Mouse (Mus musculus) forebrain, embryonic 14.5 days (tissue): ENCODE data around the gene Gdf15. TPM values are rescaled to one million over a fixed set of nuclear protein-coding genes. Genes with fewer than 3 reads are reported as not detected.

Experiments used
- ATAC-seq: fragments of 200-750 bp; cut with Nextera tagmentation; 2 replicates; pipeline ENCODE4 v1.8.0; 2017; ENCODE audit warnings: mild to moderate bottlenecking, moderate library complexity
- DNase-seq: peaks from one replicate; pipeline ENCODE4 v3.0.0-alpha.2; 2015; ENCODE audit warnings: low spot score
- H3K27ac ChIP-seq: fragments of 300-500 bp; sonication (generic); 2 replicates; pipeline ENCODE4 v1.5.1; 2014; ENCODE audit warnings: low read depth, mild to moderate bottlenecking, control low read depth, low read length, moderate library complexity
- H3K27me3 ChIP-seq: fragments of 300-500 bp; sonication (generic); replicated peaks from 2 replicates; pipeline ENCODE4 v1.6.1; 2014; ENCODE audit warnings: low read length, control low read depth, mixed read lengths; ENCODE audit not compliant: control insufficient read depth, insufficient read depth
- H3K36me3 ChIP-seq: fragments of 300-500 bp; sonication (generic); 2 replicates; pipeline ENCODE4 v1.6.1; 2014; ENCODE audit warnings: low read length, control low read depth; ENCODE audit not compliant: control insufficient read depth, insufficient read depth
- H3K4me1 ChIP-seq: fragments of 300-500 bp; sonication (generic); 2 replicates; pipeline ENCODE4 v1.6.1; 2014; ENCODE audit warnings: antibody characterized with exemption, low read length, control low read depth; ENCODE audit not compliant: control insufficient read depth, insufficient read depth
- H3K4me2 ChIP-seq: fragments of 300-500 bp; sonication (generic); 2 replicates; pipeline ENCODE4 v1.6.1; 2014; ENCODE audit warnings: mild to moderate bottlenecking, control low read depth, low read length
- H3K4me3 ChIP-seq: fragments of 300-500 bp; sonication (generic); 2 replicates; pipeline ENCODE4 v1.5.1; 2014; ENCODE audit warnings: low read depth, low read length, control low read depth
- H3K9ac ChIP-seq: fragments of 300-500 bp; sonication (generic); 2 replicates; pipeline ENCODE4 v1.6.1; 2014; ENCODE audit warnings: mild to moderate bottlenecking, low read length, control low read depth, moderate library complexity
- H3K9me3 ChIP-seq: fragments of 300-500 bp; sonication (generic); replicated peaks from 2 replicates; pipeline ENCODE4 v1.6.1; 2016; ENCODE audit warnings: low read length, control low read depth, mixed read lengths; ENCODE audit not compliant: control insufficient read depth
- WGBS: fragments of 180-500 bp; shearing (Covaris S2); extraction: QIAGEN DNeasy Blood & Tissue Kit; methylation state at CpG from one replicate; pipeline ENCODE4 v1.1.7; 2014; 5-methylcytosine and 5-hydroxymethylcytosine counted together
- polyA plus RNA-seq: library from polyadenylated mRNA; unstranded; fragments of >200 nt; fragmentation: Nextera tagmentation; extraction: Ambion mirVana; gene quantifications from 2 replicates; pipeline ENCODE4 v1.2.1, GENCODE M21; 2014

Gene Gdf15
- 0.16 and 0.20 TPM in 2 replicates for polyA plus RNA-seq

DNA sequence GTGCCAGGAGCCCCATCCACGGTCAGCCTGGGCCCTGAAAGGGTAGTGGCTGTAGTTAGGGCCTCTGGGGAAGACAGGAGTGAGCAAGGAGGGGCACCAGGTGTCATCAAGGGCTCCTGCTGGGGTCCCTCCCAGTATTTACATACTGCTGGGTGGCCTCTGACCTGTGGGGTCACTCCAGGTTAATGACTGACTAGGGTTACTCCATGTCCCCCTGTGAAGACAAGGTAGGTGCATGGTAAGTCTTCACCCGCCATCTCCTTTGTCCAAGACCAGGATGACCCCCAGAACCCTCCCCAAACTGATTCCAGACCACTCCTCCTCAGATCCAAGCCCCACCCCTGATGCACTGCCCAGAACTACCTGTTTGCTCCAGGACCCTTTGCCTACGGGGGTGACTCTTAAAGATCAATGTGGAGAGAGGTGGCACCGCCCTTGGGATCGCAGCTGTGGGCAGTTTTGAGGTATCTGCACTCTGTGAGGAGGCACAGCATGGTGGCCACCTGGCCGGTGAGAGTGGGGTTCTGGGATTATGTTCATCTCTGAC is at the start of gene Gdf15:
Gene Gdf15, minus strand, starts transcription at position 111 of the 547 bp plus-strand sequence.
- DNase-seq (no peak), ATAC-seq (no peak)
- WGBS, result 73% methylated on average over 6 of the region's 6 CpGs
- Histone ChIP-seq H3K27me3 (peaks cover 8% of the 10 kb centered on the region; the same call in 1 of the 2 replicates), H3K4me2 (no peak within 1 kb of the TSS), H3K9ac (no peak within 1 kb of the TSS), H3K36me3 (no peaks in the 10 kb centered on the region), H3K27ac (no peak within 1 kb of the TSS), H3K4me1 (peaks cover 3% of the 10 kb centered on the region; the same call in 1 of the 2 replicates), H3K9me3 (no peaks in the 10 kb centered on the region), H3K4me3 (no peak within 1 kb of the TSS)

DNA sequence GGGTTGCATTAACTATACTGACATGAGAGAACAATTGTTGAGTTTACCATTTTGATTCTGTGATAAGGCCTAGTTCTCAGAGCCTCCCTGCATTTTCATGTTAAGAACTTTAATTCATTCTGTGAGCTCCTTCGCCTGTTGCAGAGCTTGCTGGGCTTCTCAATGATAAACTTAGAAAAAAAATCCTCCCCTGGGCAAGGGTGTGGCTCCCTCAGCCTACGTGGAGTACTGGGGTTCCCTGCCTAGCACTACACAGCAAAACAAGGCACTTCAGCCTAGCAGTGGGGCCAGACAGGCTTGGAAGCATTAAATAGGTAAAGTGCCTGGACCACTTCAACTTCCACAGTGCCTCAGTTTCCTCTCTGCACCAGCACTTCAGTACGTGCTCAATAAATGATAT is 49.2 kb upstream of the Gdf15 start:
- Histone ChIP-seq H3K4me2 (no peak overlapping the region), H3K27me3 (no peaks in the 10 kb centered on the region), H3K36me3 (peaks cover 25% of the 10 kb centered on the region), H3K9ac (no peak overlapping the region), H3K9me3 (no peaks in the 10 kb centered on the region), H3K4me3 (no peak overlapping the region), H3K4me1 (no peaks in the 10 kb centered on the region), H3K27ac (no peak overlapping the region)
- DNase-seq (no peak), ATAC-seq (no peak)
- WGBS, result 75% methylated on average over 3 of the region's 3 CpGs

DNA sequence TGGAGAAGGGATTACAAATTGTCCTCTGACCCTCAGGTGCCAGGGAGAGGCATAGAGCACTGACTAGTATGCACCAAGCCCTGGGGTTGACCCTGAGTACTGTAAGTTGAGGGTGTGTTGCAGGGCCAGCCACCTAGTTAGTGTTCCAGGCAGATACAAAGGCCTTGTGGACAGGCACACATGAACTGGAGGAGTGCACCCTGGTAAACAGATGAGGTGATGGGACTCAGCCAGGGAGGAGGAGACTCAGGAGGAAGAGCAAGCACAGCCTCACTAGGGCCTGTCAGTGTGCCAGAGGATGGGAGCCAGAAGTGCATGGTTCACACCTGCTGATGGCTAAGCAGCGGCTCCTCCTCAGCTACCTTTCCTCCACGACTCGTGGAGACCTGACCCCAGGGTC is 47.8 kb upstream of the Gdf15 start:
- Histone ChIP-seq H3K27me3 (no peaks in the 10 kb centered on the region), H3K9me3 (no peaks in the 10 kb centered on the region), H3K4me2 (no peak overlapping the region), H3K4me3 (no peak overlapping the region), H3K27ac (no peak overlapping the region), H3K36me3 (peaks cover 25% of the 10 kb centered on the region), H3K9ac (no peak overlapping the region), H3K4me1 (no peaks in the 10 kb centered on the region)
- 96% methylated on average over 3 of the region's 3 CpGs for WGBS
- ATAC-seq (no peak), DNase-seq (no peak)

DNA sequence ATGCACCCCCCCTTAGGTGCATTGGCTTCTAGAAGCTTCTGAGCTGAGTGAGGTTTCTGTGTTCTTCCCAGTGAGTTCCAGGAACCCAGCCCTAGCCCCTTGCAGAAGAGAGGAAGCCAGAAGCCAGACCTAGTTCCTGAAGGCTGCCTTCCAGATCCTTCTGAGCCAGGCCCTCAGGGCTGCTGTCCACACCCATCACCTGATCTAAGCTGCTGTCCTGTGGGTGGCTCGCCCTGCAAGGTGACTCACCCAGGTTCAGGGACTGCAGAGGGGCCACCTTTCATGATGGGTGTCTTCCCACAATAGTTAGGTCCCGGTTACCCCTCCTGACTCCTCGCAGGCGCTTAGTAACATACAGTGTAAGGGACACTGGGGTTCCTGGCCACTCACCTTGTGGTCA is 47.1 kb upstream of the Gdf15 start:
- ATAC-seq (no peak), DNase-seq (no peak)
- H3K9ac ChIP-seq, result no peak overlapping the region
- no peak overlapping the region for H3K4me2 ChIP-seq
- H3K27me3 ChIP-seq, result no peaks in the 10 kb centered on the region
- H3K27ac ChIP-seq, result no peak overlapping the region
- H3K4me3 ChIP-seq, result no peak overlapping the region
- H3K9me3 ChIP-seq, result no peaks in the 10 kb centered on the region
- 94% methylated on average over 4 of the region's 4 CpGs for WGBS
- H3K36me3 ChIP-seq, result peaks cover 25% of the 10 kb centered on the region
- H3K4me1 ChIP-seq, result no peaks in the 10 kb centered on the region

DNA sequence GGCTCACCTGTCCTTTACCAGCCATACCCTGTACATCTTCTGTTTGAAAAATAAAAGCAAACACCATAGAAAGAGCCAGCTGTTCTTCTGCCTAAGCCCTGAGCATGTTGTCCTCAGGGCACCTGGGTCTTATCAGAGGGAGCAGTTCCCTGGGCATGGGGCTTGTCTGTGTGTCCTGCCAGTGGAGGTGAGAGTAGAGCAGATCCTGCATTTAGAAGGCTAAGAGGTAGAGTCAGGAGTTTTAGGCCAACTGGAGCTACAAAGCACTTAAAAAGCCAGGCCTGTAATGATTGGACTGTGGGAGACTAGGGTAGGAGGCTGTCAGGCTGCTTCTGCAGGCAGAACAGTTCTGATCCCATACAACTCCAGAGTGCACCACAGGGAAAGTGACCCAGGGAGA is 46.4 kb upstream of the Gdf15 start:
- Histone ChIP-seq H3K4me3 (no peak overlapping the region), H3K36me3 (peaks cover 25% of the 10 kb centered on the region), H3K27me3 (no peaks in the 10 kb centered on the region), H3K27ac (no peak overlapping the region), H3K9me3 (no peaks in the 10 kb centered on the region), H3K9ac (no peak overlapping the region), H3K4me2 (no peak overlapping the region), H3K4me1 (peaks cover 7% of the 10 kb centered on the region)
- ATAC-seq, result no peak
- DNase-seq, result no peak

DNA sequence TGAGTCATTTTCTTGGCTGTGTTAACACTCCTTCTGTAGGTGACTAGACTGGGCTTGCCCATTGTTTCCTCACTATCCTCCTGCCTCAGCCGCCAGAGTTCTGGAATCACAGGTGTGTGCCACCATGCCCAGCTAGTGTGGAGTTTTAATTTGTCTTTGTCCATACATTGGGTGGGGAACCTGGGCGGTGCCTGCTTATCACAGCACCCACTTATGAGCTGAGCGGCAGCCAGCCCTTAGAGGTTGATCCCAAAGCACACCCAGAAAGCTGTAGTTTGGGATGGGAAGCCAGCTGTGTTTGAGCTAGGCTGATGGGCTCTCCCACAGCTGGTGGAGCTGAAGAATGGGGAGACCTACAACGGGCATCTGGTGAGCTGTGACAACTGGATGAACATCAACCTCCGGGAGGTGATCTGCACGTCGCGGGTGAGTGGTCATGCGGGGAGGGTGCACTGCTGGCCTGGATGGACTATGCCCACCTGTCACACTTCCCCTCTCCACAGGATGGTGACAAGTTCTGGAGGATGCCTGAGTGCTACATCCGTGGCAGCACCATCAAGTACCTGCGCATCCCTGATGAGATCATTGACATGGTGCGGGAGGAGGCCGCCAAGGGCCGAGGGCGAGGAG is 45.3 kb upstream of the Gdf15 start:
- DNase-seq (no peak), ATAC-seq (no peak)
- Histone ChIP-seq H3K4me3 (no peak overlapping the region), H3K4me1 (peaks cover 7% of the 10 kb centered on the region), H3K9me3 (no peaks in the 10 kb centered on the region), H3K27me3 (no peaks in the 10 kb centered on the region), H3K4me2 (no peak overlapping the region), H3K27ac (no peak overlapping the region), H3K9ac (no peak overlapping the region), H3K36me3 (peaks cover 25% of the 10 kb centered on the region)
- WGBS, result 90% methylated on average over 15 of the region's 15 CpGs

DNA sequence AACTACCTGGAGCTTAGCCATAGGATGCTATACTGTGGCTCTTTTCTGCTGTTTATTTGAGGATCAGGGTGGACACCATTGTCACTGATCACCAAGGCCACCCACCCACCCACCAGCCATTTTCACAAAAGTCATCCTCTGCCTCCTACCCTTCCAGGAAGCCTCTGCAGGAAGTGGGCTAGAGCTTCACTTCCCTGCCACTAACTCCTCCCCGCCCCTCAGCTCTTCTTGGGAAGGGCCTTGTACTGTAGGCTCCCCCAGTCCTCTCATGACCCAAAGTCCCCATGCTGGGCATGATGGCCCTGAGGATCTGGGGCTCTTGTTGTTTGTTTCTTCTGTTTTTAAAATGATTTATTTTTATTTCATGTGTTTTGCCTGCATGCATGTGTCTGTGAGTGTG is 43.1 kb upstream of the Gdf15 start:
- Histone ChIP-seq H3K4me3 (no peak overlapping the region), H3K9me3 (no peaks in the 10 kb centered on the region), H3K4me1 (peaks cover 10% of the 10 kb centered on the region), H3K27me3 (no peaks in the 10 kb centered on the region), H3K9ac (no peak overlapping the region), H3K27ac (no peak overlapping the region), H3K36me3 (peaks cover 25% of the 10 kb centered on the region), H3K4me2 (no peak overlapping the region)
- ATAC-seq, result no peak
- WGBS, result 100% methylated on average over 1 of the region's 1 CpGs
- DNase-seq, result no peak

DNA sequence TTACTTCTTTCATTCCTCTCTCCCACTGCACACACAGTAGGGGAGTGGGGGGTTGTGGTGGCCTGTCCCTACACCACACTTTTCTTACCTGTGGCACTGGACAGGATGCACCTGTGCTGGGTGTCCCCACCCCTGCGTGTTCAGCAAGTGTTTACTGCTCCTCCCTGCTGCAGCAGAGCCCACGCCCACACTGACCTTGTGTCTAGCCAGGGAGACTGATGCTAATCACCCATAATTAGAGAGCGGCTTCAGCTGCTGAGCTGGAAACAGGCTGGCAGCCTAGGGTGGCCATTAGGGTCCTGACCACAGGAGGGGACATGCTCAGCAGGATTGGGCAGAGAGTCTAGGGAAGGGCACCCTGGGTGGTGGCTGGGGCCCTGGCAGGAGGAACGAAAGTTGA is 42.5 kb upstream of the Gdf15 start:
- H3K27ac ChIP-seq, result no peak overlapping the region
- H3K9ac ChIP-seq, result no peak overlapping the region; the same call in 1 of the 2 replicates
- H3K4me1 ChIP-seq, result peaks cover 10% of the 10 kb centered on the region
- no peak overlapping the region for H3K4me3 ChIP-seq
- WGBS, result 89% methylated on average over 4 of the region's 4 CpGs
- ATAC-seq (no peak), DNase-seq (no peak)
- H3K4me2 ChIP-seq, result 0 out of 2 replicates have a peak overlapping the region, but pooled peaks have one; percentile 85
- H3K36me3 ChIP-seq, result peaks cover 23% of the 10 kb centered on the region
- no peaks in the 10 kb centered on the region for H3K9me3 ChIP-seq
- no peaks in the 10 kb centered on the region for H3K27me3 ChIP-seq

DNA sequence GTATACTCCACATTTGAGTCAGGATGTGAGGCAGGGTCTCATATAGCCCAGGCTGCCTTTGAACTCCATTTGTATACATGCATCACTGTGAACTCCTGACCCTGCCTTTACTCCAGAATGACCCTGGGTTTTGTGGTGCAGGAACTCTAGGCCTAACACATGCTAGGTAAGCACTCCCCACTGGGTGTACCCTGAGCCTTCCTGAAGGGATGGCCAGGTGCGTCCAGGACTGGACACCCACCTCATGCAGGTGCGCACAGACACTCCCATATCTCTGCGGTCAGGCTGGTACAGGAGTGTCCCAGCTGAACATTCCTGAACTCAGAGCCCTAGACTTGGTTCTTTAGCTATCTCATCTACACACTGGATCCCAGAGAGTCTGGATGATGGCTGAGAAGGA is 41.9 kb upstream of the Gdf15 start:
- Histone ChIP-seq H3K9ac (peak overlapping the region; percentile 71), H3K4me1 (peaks cover 10% of the 10 kb centered on the region), H3K36me3 (peaks cover 17% of the 10 kb centered on the region), H3K4me2 (peak overlapping the region; percentile 85), H3K9me3 (no peaks in the 10 kb centered on the region), H3K4me3 (peak overlapping the region; percentile 62), H3K27me3 (no peaks in the 10 kb centered on the region), H3K27ac (peak overlapping the region; percentile 96)
- 88% methylated on average over 3 of the region's 3 CpGs for WGBS
- DNase-seq (no peak), ATAC-seq (no peak)
